Mouse (Mus musculus) layer of hippocampus, adult 8-10 months (tissue): Measurements from ENCODE around the gene Ptprs. TPM values are rescaled to one million over a fixed set of nuclear protein-coding genes. Genes with fewer than 3 reads are reported as not detected.

Experiments
- DNase-seq, 2 experiments: peaks; one replicate each; pipeline ENCODE4 v3.0.0; 2022; ENCODE audit warnings: low spot score in 2 of 2
- total RNA-seq, 4 experiments: library from RNA; stranded (reverse); gene quantifications; 2 replicates each; pipeline ENCODE4 v1.2.4; 2022

The Ptprs gene
- total RNA-seq, 4 experiments from 2014 or later = 605 to 694 (median 657) TPM

DNA sequence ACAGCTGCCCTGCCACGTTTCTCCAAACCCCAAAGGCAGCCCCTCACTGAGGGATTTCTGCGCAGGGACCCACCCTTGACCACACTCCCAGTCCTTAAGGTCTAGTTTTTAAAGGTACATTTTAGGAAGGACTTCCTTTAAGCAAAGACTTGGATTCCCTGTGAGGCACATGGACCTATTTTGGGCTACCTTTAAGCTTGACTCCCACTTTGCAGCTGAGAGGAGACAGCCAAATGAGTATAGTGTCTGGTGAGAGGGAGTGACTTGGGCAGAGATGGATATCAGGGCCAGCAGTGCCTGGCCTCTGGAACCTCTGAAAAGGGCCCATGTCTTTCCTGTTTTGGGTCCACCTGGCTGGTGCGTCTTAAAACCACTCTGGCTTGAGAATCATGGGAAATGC, 50.3 kb downstream of the Ptprs start:
- DNase-seq = no peak

DNA sequence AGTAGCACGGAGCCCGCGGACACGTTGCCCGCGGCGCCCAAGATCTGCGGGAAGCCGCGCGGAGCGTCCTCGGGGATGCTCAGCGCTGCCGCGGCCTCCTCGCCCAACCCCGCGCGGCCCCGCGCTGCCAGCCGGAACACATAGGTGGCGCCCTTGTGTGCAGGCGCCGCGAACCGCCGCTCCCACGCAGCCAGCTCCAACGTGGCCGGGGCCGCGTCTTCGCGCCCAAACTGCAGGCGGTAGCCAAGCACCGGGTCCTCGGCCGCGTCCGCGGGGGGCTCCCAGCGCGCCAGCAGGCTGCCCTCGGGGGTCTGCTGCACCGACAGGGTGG, 50.7 kb downstream of the Ptprs start:
- DNase-seq = peak in 1 of 2 experiments; percentile 60

DNA sequence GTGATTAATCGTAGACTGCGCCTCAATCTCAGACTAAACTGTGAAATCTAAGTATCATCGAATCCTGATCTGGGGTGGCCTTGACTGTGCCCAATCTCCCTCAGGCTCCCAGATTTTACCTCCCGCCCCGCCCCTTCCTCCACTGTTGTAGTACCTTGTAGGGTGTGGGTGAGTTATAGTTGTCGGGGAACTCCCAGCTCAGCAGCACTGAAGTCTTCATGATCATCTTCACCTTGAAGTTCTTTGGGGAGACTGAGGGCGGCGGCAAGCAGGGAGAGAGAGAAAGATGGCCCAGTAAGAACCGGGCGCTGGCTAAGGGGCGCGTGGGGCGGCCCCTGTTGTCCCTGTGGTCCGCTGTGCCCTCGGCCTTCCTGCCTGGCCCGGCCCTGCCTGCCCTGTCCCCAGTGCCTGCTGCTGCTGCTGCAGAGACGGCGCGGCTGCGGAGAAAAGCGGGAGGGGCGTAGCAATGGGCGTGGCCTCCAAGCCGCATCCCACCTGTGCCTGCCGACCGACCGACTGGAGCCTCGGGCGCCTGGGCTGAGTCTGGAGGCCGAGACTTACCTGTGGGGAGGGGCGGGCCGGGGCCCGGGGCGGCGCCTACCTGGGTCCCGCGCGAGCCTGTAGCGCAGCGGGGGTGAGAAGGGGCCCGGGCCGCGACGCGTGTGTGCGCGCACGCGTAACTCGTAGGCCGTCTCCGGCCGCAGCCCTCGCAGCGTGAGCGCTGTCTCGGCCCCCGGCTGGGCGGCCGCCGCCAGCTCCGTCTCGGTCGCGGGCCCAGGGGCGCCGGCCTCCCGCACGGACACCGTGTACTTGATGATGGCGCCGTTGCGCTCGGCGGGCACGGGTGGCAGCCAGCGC, 51.3 kb downstream of the Ptprs start:
- DNase-seq = no peak

DNA sequence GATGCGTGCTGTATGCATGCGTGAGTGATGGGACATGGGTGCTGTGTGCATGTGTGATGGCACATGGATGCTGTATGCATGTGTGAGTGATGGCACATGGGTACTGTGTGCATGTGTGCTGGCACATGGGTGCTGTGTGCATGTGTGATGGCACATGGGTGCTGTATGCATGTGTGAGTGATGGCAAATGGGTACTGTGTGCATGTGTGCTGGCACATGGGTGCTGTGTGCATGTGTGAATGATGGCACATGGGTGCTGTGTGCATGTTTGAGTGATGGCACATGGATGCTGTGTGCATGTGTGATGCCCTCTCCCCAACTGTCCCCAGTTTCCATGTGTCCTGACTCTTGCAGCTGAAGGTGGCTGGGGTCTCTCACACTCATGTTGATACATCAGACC, 56.3 kb downstream of the Ptprs start:
- DNase-seq = no peak

DNA sequence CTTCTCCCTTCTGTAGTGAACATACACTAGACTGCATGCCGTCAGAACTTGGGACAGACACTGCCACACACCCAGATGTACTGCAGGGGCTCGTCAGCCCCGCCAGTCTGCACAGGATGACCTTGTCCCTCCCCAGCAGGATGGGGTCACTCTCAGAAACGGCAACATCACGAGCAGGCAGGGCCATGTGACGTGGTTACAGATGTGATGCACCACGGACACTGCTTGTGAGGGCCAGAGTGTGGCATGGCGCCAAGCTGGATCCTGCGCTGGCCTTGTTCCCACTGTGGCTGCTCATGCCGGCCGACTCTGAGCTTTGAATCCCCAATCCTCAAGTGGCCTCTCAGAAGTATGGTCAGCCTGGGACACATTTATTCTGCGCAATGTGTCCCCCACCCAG, 58.0 kb downstream of the Ptprs start:
- DNase-seq = no peak

DNA sequence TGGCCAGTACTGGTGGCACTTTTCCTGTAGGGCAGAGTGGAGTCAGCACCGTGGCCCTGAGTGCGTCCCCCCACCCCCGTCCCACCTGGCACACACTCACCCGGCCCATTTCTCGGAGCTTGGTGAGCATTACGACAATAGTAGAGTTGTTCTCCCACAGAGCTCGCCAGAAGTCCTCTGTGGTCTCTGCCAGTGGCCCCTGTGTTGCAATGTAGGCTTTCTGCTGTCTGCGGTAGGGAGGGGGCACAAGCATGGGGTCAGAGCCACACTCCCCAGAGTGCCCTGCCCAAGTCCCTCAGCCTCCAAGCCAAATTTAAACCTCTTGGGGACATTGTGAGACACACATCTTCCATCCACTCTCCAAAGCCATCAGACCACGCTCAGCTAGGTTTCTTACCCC, 61.5 kb downstream of the Ptprs start:
- DNase-seq = no peak

DNA sequence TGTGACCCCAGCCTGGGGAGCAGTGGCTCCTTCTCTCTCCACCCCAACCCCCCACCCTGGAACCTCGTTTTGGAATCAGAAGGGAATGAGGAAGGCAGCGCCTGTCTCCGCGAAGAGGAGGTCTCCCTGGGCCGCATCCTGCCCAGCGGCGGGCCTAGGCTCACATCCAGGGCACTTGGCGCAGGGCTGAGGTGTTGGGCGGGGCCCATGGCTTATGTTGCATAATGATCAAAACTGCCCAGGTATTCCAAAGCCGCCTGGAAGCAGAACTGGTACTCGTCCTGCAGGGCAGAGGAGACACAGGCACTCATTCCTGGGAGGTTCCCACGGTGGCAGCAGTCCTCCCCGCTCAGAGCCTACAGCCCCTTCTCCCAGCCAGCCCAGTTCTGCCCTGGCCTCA, 63.2 kb downstream of the Ptprs start:
- no peak for DNase-seq

DNA sequence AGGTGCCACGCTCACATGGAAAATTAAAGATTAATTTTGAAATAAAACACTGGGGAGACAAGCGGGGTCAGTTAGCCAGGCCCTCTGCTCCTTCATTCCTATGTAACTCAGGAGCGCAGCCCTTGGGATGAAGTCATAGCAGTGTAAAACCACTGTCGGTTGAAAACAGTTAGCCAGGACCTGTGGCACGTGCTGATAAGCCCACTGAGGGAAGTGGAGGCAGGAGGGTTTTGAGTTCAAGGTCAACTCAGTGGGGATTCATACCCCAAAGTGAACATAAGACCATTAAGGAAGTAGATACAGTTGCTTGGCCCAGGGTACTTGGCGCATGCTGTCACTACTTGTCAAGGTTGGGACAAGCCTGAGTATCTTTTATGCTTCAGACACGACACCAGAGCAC, 64.8 kb downstream of the Ptprs start:
- DNase-seq = no peak

DNA sequence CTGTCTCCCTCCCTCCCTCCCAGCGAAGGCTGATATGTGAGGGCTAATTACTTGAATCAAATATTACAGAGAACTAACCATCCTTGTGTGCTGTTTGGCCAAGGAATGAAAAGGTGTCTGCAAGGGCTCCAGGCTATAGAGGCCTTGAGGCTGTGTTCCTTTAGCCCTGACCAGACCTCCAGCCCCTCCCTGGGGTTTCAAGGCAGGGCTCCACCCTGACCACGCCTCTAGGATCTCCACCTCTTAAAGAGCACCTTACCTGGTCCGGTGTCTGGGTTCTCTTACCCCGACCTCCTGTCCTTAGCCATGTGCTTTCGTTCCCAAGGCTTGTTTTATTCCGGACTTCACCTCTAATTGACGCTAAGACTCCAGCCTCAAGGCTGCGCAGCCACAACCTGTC, 66.5 kb downstream of the Ptprs start:
- no peak for DNase-seq

DNA sequence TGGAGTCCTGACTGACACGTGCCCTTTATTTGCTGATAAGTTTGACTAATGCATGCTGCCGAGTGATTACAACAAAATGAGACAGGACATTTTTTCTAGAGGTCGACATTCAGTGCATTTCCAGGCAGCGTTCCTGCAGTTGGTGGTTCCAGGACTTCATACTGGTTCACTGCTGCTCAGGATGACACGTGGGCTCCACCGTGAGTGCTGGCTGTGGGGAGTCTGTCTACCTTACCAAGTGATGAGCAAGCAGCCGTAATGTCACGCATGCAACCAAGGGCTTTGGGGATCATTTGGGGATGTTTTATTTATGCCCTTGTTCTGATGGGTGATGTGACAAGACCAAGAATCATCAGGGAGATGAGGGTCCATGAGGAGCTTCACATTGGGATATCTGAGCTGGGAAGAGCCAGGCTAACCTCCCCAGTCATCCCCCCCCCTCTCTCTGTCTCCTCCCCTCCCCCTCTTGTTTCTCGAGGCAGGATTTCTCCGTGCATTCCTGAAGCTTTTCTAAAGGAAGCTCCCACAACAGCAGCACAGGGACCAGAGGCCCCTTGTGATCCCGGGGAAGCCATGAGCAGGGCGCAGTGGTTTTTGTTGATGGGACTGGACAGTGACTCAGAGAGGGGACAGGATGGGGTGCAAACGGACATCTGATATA, 67.2 kb downstream of the Ptprs start:
- no peak for DNase-seq

DNA sequence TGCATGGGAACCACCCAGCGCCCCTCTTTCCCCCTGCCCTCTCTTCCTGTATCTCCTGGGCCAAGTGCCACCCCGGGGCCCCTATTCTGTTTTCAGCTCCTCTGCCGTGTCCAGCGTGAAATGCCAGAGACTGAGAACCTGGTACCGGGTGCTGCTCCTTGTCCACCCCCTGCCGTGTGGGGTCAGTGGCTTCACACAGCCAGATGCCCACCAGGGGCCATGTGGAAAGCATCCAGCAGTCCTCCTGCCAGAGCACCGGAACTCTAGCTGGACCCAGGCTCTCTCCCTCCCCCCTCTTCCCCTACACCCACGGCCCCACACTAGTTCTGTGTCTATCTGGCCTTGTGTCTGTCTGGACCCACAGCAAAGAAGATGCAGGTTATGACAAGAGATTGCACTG, 68.9 kb downstream of the Ptprs start:
- no peak for DNase-seq

DNA sequence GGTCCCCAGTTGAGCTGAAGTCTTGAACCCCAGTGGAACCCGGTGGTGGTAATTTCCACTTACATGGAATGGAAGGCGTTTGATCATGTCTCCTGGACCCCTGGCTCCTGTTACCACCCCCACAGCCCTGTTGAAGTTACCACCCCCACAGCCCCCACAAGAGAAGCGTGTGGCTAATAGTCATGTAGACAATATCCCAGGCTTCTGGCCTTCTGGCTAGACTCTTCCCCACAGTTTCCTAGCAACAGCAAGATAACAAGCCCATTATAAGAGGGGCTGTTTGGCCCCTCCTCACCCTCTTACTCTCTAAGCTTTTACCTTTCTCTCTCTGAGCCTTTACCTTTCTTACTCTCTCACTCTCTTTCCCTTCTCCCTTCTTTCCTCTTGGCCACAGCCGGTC, 69.4 kb downstream of the Ptprs start:
- DNase-seq = no peak

DNA sequence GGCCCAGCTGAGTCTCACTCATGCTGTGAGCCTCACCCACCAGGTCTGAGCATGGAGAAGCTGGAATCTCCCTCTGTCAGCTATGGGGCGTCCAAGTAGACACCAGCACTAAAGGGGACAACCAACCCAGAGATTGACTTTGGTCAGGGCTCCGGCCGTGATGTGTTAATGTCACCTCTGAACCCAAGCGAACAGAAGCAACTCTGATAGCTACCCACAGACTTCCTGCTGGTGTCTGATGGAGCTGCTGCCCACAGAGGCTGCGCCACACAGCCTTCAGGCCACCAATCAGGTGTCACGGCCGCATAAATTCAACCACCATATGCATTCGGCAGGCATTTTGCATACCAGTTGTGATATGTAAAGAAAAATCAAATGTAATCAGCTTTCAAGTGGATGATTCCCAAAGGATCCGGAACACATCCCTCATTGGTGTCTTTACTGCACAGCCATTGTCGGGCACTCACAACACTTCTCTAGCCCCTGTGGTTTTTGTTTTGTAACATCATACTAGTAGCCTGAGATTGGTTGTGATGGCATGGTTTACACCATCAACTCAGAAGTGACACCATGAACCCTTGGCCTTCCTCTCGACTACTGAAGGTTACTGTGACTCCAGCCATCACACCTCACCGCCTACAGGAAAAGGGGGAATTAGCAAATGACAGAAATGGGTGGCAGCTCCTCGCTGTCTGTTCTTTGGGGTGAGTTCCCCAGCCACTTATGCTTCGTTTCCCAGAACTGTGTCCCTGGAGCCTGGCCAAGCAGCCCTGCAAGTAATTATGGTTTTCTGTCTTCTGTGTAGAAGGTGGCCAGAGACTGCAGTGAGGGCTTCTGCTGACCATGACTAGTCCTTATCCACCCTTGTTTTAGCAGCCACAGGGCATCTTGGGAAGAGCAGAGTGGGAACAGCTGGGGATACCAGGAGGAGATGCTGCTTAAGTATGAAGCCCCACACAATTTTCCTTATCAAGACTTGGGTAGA, 70.1 kb downstream of the Ptprs start:
- no peak for DNase-seq

DNA sequence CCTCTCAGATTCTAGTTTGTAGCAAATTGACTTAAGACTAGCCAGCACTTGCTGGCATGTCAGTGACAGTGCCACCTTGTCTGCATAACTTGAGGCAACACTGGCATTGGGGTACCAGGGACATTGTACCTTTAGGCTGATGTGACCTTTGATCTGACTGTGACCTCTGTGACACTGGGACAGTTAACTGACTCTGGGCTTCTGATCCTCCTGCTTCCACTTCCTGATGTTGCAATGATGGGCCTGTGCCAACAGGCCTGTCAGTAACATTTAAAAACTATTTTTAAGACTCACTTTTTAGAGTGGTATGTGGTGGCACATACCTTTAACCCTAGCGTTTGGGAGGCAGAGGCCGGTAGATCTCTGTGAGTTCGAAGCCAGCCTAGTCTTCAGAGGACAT, 70.9 kb downstream of the Ptprs start:
- no peak for DNase-seq

DNA sequence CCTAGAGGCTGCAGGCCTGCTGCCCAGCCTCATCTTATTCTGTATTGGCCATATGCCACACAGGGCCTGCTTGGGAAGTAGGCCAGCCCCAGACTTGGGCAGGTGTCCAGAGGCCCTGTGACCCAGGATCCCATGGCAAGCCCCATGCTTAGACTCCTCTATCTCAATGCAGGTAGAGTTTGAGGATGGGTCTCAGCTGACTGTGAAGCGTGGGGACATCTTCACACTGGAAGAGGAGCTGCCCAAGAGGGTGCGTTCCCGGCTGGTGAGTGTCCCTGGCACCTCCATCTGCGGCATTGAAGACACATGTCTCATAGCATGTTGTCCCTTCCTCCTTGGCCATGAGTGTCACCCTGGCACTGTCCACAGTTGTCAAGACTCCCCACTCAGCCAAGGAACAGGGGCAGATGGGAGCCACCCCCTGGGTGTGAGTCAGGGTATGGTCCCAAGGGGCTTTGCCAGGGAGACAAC, 75.2 kb downstream of the Ptprs start:
- no peak for DNase-seq

DNA sequence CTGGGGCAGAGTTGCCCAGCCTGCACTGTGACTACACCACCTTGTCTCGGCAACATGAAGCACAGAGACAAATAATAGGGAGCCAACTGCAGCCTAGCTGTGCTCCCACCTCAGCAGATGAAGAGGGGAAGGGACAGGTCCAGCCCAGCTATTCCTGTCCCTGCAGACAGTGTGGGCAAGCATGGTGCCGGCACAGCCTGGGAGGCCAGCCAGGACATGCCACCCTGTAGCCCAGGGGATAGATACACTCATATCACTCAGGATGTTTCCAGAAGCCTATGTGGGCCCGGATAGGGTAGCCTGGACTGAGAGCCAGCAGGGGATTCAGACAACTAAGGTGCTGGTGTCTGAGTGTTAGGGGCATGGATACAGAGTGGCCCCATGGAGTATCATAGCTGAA, 76.1 kb downstream of the Ptprs start:
- DNase-seq = no peak

DNA sequence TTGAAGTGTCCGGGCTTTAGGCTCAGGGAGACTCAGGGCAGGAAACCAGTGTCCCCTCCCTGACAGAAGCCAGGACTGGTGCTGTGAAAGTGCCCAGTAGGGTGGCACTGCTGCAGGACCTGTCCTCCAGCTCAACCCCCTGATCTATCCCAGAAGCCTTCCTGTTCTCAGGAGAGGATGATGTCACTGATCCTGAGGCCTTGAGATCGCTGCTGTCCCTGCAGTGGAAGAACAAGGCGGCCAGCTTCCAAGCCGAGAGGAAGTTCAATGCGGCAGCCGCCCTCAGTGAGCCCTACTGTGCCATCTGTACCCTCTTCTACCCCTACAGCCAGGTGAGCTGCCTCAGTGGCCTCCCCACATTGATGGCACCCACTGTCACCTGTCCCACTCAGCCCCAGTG, 80.2 kb downstream of the Ptprs start:
- no peak for DNase-seq

DNA sequence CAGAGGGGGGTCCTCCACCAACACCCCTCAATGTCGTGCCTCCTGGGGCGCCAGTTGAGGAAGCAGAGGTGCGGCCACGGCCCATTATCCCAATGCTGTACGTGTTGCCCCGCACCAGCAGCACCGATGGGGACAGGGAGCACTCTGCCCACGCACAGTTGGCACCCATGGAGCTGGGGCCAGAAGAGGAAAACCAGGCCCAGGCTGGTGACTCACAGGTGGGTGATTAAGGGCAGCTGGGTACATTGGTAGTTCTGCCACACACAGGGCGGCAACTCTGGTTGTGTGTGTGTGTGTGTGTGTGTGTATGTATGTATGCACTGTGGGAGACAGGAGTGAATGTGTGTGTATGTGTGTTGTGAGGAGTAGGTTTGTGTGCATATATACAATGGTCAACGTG, 82.4 kb downstream of the Ptprs start:
- DNase-seq = no peak

DNA sequence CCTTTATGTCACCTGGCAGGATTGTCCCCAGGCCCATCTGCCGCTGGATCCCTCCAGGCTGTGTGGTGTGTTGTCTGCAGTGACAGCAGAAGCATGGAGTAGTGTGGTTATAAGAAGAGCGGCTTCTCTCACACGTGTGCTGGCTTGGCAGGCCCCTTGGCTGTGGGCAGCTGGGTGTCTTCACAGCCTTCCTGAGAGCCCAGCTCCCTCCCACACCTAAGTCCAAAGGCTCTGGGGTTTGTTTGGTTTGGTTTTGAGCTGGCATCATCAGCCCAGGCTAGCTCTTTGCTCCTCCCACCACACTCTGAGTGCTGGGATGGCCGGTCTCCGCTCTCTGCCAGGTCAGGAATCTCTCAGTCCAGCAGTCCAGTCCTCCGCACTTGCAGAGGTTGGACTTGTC, 83.0 kb downstream of the Ptprs start:
- no peak for DNase-seq

DNA sequence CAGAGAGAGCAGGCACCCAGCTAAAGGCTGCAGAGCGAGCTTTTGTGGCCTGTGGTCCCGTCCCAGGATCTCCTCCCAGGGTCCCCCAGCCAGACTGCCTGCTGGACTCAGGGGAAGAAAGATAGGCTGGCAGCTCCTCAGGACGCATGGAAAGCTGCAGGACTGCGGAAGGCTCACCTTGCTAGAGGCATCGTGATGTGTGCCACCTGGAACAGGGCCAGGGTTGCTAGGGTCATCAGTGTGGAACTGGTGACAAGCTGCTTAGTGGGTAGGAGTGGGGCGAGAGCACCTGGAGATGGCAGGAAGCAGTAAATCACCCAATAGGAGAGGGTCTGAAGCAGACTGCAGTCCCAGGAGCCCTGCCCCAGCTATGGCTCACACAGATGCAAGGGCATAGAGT, 88.7 kb downstream of the Ptprs start:
- no peak for DNase-seq

DNA sequence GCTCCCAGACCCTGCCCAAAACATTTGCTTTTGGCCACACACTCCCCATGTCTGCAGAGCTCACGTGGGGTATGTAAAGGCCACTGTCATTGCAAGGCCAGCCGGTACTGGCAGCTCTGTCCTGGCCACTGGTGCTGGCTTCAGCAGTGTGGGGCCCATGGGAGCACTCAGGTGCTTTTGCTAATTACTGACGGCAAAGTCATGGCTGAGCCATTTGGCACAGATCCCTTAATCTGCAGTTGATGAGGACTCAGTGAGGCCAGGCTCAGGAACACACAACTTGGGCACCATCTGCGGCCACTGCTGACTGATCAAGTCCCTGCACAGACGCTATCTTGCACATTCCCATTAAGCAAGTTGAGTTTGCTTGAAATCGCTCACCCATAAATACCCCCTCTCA, 91.4 kb downstream of the Ptprs start:
- DNase-seq = no peak

DNA sequence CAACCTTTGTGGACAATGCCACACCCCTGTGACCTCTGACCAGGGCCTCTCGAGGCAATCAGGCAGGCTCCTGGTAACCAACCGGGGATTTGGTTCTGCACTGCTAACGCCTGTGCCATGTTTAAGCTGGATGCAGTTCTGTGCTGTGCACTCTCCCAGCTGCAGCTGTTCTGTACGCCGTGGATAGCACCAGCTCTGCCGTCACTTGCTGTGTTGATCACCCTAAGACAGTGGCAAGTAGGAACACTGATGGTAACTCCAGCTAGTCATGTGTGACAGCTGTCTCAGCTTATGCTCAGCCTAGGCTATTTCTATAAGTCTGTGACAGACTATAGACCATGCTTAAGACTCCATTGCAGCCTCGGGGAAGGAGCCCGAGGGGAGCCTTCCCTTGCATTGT, 93.3 kb downstream of the Ptprs start:
- no peak for DNase-seq
